ENCODE assay signal across 11 mouse cellular contexts in the genomic region with DNA sequence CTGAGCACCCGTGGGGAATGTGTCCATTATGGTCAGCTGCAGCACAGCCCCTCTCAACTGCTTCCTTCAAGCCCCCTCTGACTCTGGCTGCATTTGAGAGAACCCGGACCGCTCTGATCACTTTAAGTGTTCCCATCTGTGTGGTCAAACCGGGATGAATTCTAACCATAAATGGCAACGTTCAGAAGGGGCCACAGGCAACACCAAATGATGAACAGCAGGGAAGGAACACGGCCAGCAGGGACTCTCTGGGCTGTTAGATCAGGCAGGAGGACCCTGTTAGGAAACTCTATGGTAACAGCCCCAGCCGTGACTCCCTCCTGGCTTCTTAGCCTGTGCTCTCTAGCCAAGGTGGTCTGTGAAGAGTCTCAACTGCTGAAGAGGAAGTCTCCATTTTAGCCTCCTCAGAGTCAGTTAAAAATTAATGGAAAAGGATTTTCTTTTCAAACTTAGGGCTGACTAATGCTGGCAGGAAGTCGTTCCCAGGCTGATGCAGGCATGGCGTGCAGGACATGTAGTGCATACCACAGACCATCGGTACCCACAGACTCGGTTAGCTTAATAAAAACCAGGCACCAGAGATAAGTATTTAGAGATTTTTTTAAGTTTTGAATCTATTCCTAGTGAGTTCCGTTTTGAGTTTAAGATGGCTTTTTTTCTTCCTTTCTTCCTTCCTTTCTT. TPM values are rescaled to one million over a fixed set of nuclear protein-coding genes. Genes with fewer than 3 reads are reported as not detected.
DNase-seq lines count a peak whose midpoint lies in the region; ATAC-seq and TF ChIP-seq lines count a peak whose summit lies in the region.
"Had no signal": no experiment of that assay in that cellular context is flagged by ENCODE, and none has a peak within 500 bp of the region (broad histone marks: within the 10 kb centered on the region; RNA-seq: fewer than 3 reads in every experiment).

No protein-coding gene starts in this region.

- ATAC-seq in kidney, embryonic 14.5 days (ENCODE audit: low FRiP score, low TSS enrichment): no peak
- peak; percentile 81; the same call in 1 of the 2 replicates for ATAC-seq in embryonic facial prominence, embryonic 12.5 days (ENCODE audit: insufficient number of reproducible peaks, insufficient read depth, low FRiP score, low TSS enrichment)
- no peak for ATAC-seq in limb, embryonic 12.5 days (ENCODE audit: insufficient number of reproducible peaks, insufficient read depth, low FRiP score, low TSS enrichment, low read depth)
- no peak for ATAC-seq in midbrain, postnatal 0 days (ENCODE audit: low FRiP score)
- ATAC-seq in megakaryocyte, adult 5-6 weeks (ENCODE audit: poor library complexity, severe bottlenecking): no peak

- no peak for TF ChIP-seq CTCF in small intestine, adult 2 months (IDR thresholded peaks at IDR 0.05; ENCODE audit: extremely low read depth, insufficient read length, insufficient replicate concordance, low read depth, low read length)
- no peak for TF ChIP-seq CTCF in midbrain, postnatal 0 days (IDR thresholded peaks at IDR 0.05)

- no peak overlapping the region for H3K4me3 ChIP-seq in kidney, embryonic 14.5 days (ENCODE audit: low read length)
- no peak overlapping the region for H3K4me3 ChIP-seq in embryonic facial prominence, embryonic 12.5 days
- no peak overlapping the region for H3K4me3 ChIP-seq in limb, embryonic 12.5 days (replicated peaks)
- H3K4me3 ChIP-seq in small intestine, adult 2 months (ENCODE audit: low read depth, low read length): no peak overlapping the region
- H3K4me3 ChIP-seq in midbrain, postnatal 0 days (ENCODE audit: low read depth, low read length): no peak overlapping the region
- H3K4me3 ChIP-seq: hindbrain, embryonic 13.5 days; liver, embryonic 15.5 days had no signal

- no peaks in the 10 kb centered on the region for H3K27me3 ChIP-seq in kidney, embryonic 14.5 days (ENCODE audit: control insufficient read depth, insufficient read depth, low read length)
- H3K27me3 ChIP-seq in embryonic facial prominence, embryonic 12.5 days: no peaks in the 10 kb centered on the region
- H3K27me3 ChIP-seq in limb, embryonic 12.5 days: no peaks in the 10 kb centered on the region
- no peaks in the 10 kb centered on the region for H3K27me3 ChIP-seq in small intestine, adult 2 months (ENCODE audit: control insufficient read depth, insufficient read depth, low read length)
- no peaks in the 10 kb centered on the region for H3K27me3 ChIP-seq in midbrain, postnatal 0 days (ENCODE audit: insufficient read depth, low read length)
- H3K27me3 ChIP-seq: hindbrain, embryonic 13.5 days; liver, embryonic 15.5 days had no signal

- no peak for TF ChIP-seq POLR2A in small intestine, adult 2 months (IDR thresholded peaks at IDR 0.05; ENCODE audit: low read depth, low read length)

- H3K4me2 ChIP-seq in kidney, embryonic 14.5 days (replicated peaks; ENCODE audit: low read depth, low read length): no peak overlapping the region
- H3K4me2 ChIP-seq in embryonic facial prominence, embryonic 12.5 days (replicated peaks): peak overlapping the region; percentile 14; the same call in 1 of the 2 replicates
- peak overlapping the region; percentile 33 for H3K4me2 ChIP-seq in limb, embryonic 12.5 days
- H3K4me2 ChIP-seq in midbrain, postnatal 0 days (ENCODE audit: low read depth, low read length, poor library complexity, severe bottlenecking): no peak overlapping the region
- H3K4me2 ChIP-seq: hindbrain, embryonic 13.5 days; liver, embryonic 15.5 days had no signal

- WGBS in kidney, embryonic 14.5 days: 71% methylated on average over 12 of the region's 12 CpGs
- WGBS in embryonic facial prominence, embryonic 12.5 days: 26% methylated on average over 12 of the region's 12 CpGs
- 28% methylated on average over 12 of the region's 12 CpGs for WGBS in limb, embryonic 12.5 days
- WGBS in small intestine, adult 2 months: 50% methylated on average over 12 of the region's 12 CpGs
- WGBS in midbrain, postnatal 0 days: 79% methylated on average over 12 of the region's 12 CpGs

- H3K9ac ChIP-seq in kidney, embryonic 14.5 days (ENCODE audit: low read depth, low read length): no peak overlapping the region
- no peak overlapping the region for H3K9ac ChIP-seq in embryonic facial prominence, embryonic 12.5 days
- H3K9ac ChIP-seq in limb, embryonic 12.5 days (replicated peaks): no peak overlapping the region
- no peak overlapping the region for H3K9ac ChIP-seq in midbrain, postnatal 0 days (replicated peaks; ENCODE audit: low read length, poor library complexity, severe bottlenecking)
- H3K9ac ChIP-seq: hindbrain, embryonic 13.5 days; liver, embryonic 15.5 days had no signal

- no peaks in the 10 kb centered on the region for H3K9me3 ChIP-seq in kidney, embryonic 14.5 days (ENCODE audit: control insufficient read depth, low read length)
- H3K9me3 ChIP-seq in embryonic facial prominence, embryonic 12.5 days: no peaks in the 10 kb centered on the region
- H3K9me3 ChIP-seq in limb, embryonic 12.5 days: no peaks in the 10 kb centered on the region
- no peaks in the 10 kb centered on the region for H3K9me3 ChIP-seq in midbrain, postnatal 0 days (ENCODE audit: low read length)
- H3K9me3 ChIP-seq: hindbrain, embryonic 13.5 days; liver, embryonic 15.5 days had no signal

- H3K27ac ChIP-seq in kidney, embryonic 14.5 days (ENCODE audit: low read depth, low read length): peak overlapping the region; percentile 4; the same call in 1 of the 2 replicates
- peak overlapping the region; percentile 79 for H3K27ac ChIP-seq in embryonic facial prominence, embryonic 12.5 days
- peak overlapping the region; percentile 76 for H3K27ac ChIP-seq in limb, embryonic 12.5 days
- peak overlapping the region; percentile 28 for H3K27ac ChIP-seq in small intestine, adult 2 months (ENCODE audit: insufficient read depth, low read depth, low read length)
- H3K27ac ChIP-seq in midbrain, postnatal 0 days (ENCODE audit: low read depth, low read length): no peak overlapping the region
- H3K27ac ChIP-seq: hindbrain, embryonic 13.5 days; liver, embryonic 15.5 days had no signal

- DNase-seq in kidney, adult 8-10 months: no peak
- no peak for DNase-seq in midbrain, postnatal 0 days (ENCODE audit: low spot score)
- no peak for DNase-seq in right cerebral cortex, adult 18-20 months
- DNase-seq: gastrocnemius, postnatal 10 days had no signal

- H3K36me3 ChIP-seq in kidney, embryonic 14.5 days (ENCODE audit: control insufficient read depth, insufficient read depth, low read length): no peaks in the 10 kb centered on the region
- no peaks in the 10 kb centered on the region for H3K36me3 ChIP-seq in embryonic facial prominence, embryonic 12.5 days
- no peaks in the 10 kb centered on the region for H3K36me3 ChIP-seq in limb, embryonic 12.5 days
- H3K36me3 ChIP-seq in small intestine, adult 2 months (ENCODE audit: control insufficient read depth, insufficient read depth, low read length): no peaks in the 10 kb centered on the region
- H3K36me3 ChIP-seq in midbrain, postnatal 0 days (ENCODE audit: insufficient read depth, low read length): no peaks in the 10 kb centered on the region
- H3K36me3 ChIP-seq: hindbrain, embryonic 13.5 days; liver, embryonic 15.5 days had no signal

- no peaks in the 10 kb centered on the region for H3K4me1 ChIP-seq in kidney, embryonic 14.5 days (ENCODE audit: control insufficient read depth, insufficient read depth, low read length)
- H3K4me1 ChIP-seq in embryonic facial prominence, embryonic 12.5 days: peaks cover 17% of the 10 kb centered on the region
- H3K4me1 ChIP-seq in limb, embryonic 12.5 days (replicated peaks): peaks cover 18% of the 10 kb centered on the region
- H3K4me1 ChIP-seq in small intestine, adult 2 months (ENCODE audit: control insufficient read depth, insufficient read depth, insufficient read length, low read length): no peaks in the 10 kb centered on the region
- no peaks in the 10 kb centered on the region for H3K4me1 ChIP-seq in midbrain, postnatal 0 days (ENCODE audit: insufficient read depth, low read length)
- H3K4me1 ChIP-seq: hindbrain, embryonic 13.5 days; liver, embryonic 15.5 days had no signal

RNA-seq across cellular contexts. Expression of gene Col6a2, which starts 27.4 kb away (rescaled TPM):
- 19.8 and 22.0 TPM in 2 replicates for polyA plus RNA-seq in kidney, embryonic 14.5 days (2014; fragmentation: Nextera tagmentation; extraction: Ambion mirVana)
- polyA plus RNA-seq in embryonic facial prominence, embryonic 12.5 days (2016; fragmentation: Nextera tagmentation; extraction: Ambion mirVana): 90.7 and 109 TPM in 2 replicates
- 47.6 and 54.7 TPM in 2 replicates for polyA plus RNA-seq in limb, embryonic 12.5 days (2016; fragmentation: Nextera tagmentation; extraction: Ambion mirVana)
- 59.3 and 120 TPM in 2 replicates for polyA plus RNA-seq in small intestine, adult 2 months (2012; rRNA removed)
- total RNA-seq in midbrain, postnatal 0 days (2014; rRNA removed): 31.5 and 32.6 TPM in 2 replicates
- polyA plus RNA-seq in midbrain, postnatal 0 days (2015; fragmentation: Nextera tagmentation; extraction: Ambion mirVana): 18.4 and 19.1 TPM in 2 replicates
- total RNA-seq in megakaryocyte, adult 5-6 weeks (2015): 0.13 TPM in 1 of 2 replicates, not detected in the other
- total RNA-seq in megakaryocyte, adult 5-6 weeks (2017): not detected in 2 replicates

Comparison
In these comparisons a context has a peak if more than half of its experiments do, and no peak if none do; other contexts are left out.
1. H3K4me2 ChIP-seq: peak in embryonic facial prominence, embryonic 12.5 days (single experiment) and limb, embryonic 12.5 days (single experiment); none in kidney, embryonic 14.5 days (single experiment) and midbrain, postnatal 0 days (single experiment).